Mouse (Mus musculus): ENCODE results near the gene Gm7298.
"Not testable (repeated sequence)": the region's sequence is repeated elsewhere in the genome, so short reads cannot be mapped to it uniquely, and the experiment has no call there.

Gene Gm7298

GRCm38 (mm10) chr6:121732632-121733031 lies at the start of gene Gm7298:
Gene Gm7298, plus strand, starts transcription at chr6:121732932.
- no peak for DNase-seq (ENCODE audit: low spot score in 2 of 2)

- no peak for DNase-seq (ENCODE audit: low spot score in 2 of 2)
Observed at GRCm38 (mm10) chr6:121828034-121828433, 95.3 kb downstream of the Gm7298 start.

- no peak for DNase-seq (ENCODE audit: low spot score in 2 of 2)
Observed at GRCm38 (mm10) chr6:121836361-121836760, 103.6 kb downstream of the Gm7298 start.

- not testable (repeated sequence) for DNase-seq (ENCODE audit: low spot score in 2 of 2)
Observed at GRCm38 (mm10) chr6:121838271-121838670, 105.5 kb downstream of the Gm7298 start, which contains the start of gene Mug1. Gene Mug1, plus strand, starts transcription at chr6:121838541.
